In the genomic region with DNA sequence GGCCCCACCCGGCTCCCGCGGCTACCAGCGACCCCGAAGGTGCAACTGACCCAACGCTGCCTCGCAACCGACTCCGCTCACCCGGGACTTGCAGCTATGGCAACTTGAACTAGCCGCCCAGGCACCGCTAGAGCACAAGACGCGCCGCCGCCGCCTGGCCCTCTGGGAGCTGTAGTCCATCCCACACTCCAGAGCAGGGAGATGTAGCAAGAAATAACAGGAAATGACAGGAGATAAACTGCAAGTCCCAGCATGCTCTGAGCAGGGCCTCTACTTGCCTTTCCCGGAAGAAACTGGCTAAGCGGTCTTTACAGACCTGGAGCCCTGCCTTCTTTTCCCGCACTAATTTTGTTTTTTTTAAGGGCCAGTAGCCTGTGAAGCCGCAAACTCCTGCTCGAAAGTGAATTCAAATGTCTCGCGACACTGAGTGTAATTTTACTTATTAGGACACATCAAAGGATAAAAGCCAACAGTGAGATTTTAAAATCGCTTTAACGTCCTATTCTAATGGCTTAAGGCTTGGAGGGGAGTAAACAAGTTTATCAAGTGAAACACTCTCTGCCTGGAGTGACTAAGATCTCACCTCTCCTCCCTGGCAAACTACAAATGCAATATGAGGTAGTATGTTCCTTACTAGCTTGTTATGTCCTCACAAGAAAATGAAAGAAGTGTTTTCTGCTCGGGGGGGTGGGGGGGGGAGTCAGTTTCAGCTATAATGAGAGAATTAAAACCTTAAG, we compare ENCODE assay signal across 8 mouse cellular contexts. TPM values are rescaled to one million over a fixed set of nuclear protein-coding genes. Genes with fewer than 3 reads are reported as not detected.
A peak's percentile ranks its signal among the peaks of the same experiment; 100 is the strongest.
DNase-seq lines count a peak whose midpoint lies in the region; ATAC-seq lines count a peak whose summit lies in the region.

Cep128 (minus strand) TSS at position 129 of the 737 bp plus-strand sequence.
Tshr (plus strand) TSS at position 283 of the 737 bp plus-strand sequence.

- peak; percentile 97 for DNase-seq in ES-CJ7 (ENCODE audit: low read depth, low spot score)
- DNase-seq in cerebellum, adult 11 months, result peak; percentile 86
- peak; percentile 97 for DNase-seq in forebrain, embryonic 14.5 days (ENCODE audit: low spot score)
- DNase-seq in heart, postnatal 14 days, result peak; percentile 88 to 91
- DNase-seq in layer of hippocampus, adult 11-12 months (ENCODE audit: low spot score), result peak; percentile 93
- peak; percentile 93 to 95 for DNase-seq in lung, adult 18-20 months
- DNase-seq in testis, postnatal 14 days (ENCODE audit: low spot score), result peak; percentile 93

- peak within 1 kb of the TSS; percentile 56 for H3K4me3 ChIP-seq in forebrain, embryonic 14.5 days (ENCODE audit: low read depth, low read length)
- peak within 1 kb of the TSS; percentile 69 for H3K4me3 ChIP-seq in neural tube, embryonic 15.5 days (replicated peaks)

- H3K9me3 ChIP-seq in forebrain, embryonic 14.5 days (replicated peaks; ENCODE audit: control insufficient read depth, low read length), result no peaks in the 10 kb centered on the region
- no peaks in the 10 kb centered on the region for H3K9me3 ChIP-seq in neural tube, embryonic 15.5 days (replicated peaks)

- H3K27ac ChIP-seq in forebrain, embryonic 14.5 days (ENCODE audit: low read depth, low read length), result no peak within 1 kb of the TSS
- 0 out of 2 replicates have a peak within 1 kb of the TSS, but pooled peaks have one; percentile 9 for H3K27ac ChIP-seq in neural tube, embryonic 15.5 days (replicated peaks)

- peaks cover 4% of the 10 kb centered on the region; the same call in 1 of the 2 replicates for H3K4me1 ChIP-seq in forebrain, embryonic 14.5 days (ENCODE audit: control insufficient read depth, insufficient read depth, low read length)
- H3K4me1 ChIP-seq in neural tube, embryonic 15.5 days, result peaks cover 9% of the 10 kb centered on the region

- WGBS in forebrain, embryonic 14.5 days, result 1% methylated on average over 27 of the region's 27 CpGs
- 1% methylated on average over 27 of the region's 27 CpGs for WGBS in neural tube, embryonic 15.5 days

- H3K9ac ChIP-seq in forebrain, embryonic 14.5 days (ENCODE audit: low read length), result peak within 1 kb of the TSS; percentile 60
- peak within 1 kb of the TSS; percentile 51 for H3K9ac ChIP-seq in neural tube, embryonic 15.5 days (replicated peaks)

- ATAC-seq in forebrain, embryonic 14.5 days, result peak; percentile 100
- ATAC-seq in neural tube, embryonic 15.5 days (ENCODE audit: low FRiP score), result peak; percentile 100

- H3K36me3 ChIP-seq in forebrain, embryonic 14.5 days (ENCODE audit: control insufficient read depth, insufficient read depth, low read length), result no peaks in the 10 kb centered on the region
- no peaks in the 10 kb centered on the region for H3K36me3 ChIP-seq in neural tube, embryonic 15.5 days

- intact Hi-C loops in heart, postnatal 14 days (cut with DNase I), result no loop called here

- H3K4me2 ChIP-seq in forebrain, embryonic 14.5 days (ENCODE audit: low read length), result peak within 1 kb of the TSS; percentile 88
- peak within 1 kb of the TSS; percentile 93 for H3K4me2 ChIP-seq in neural tube, embryonic 15.5 days

- no peaks in the 10 kb centered on the region for H3K27me3 ChIP-seq in forebrain, embryonic 14.5 days (replicated peaks; ENCODE audit: control insufficient read depth, insufficient read depth, low read length)
- no peaks in the 10 kb centered on the region for H3K27me3 ChIP-seq in neural tube, embryonic 15.5 days (replicated peaks)

RNA-seq across cellular contexts. Expression of gene Cep128, which starts in this region (rescaled TPM):
- 5.5 and 7.3 TPM in 2 replicates for polyA plus RNA-seq in forebrain, embryonic 14.5 days (2014; fragmentation: Nextera tagmentation; extraction: Ambion mirVana)
- total RNA-seq in heart, postnatal 14 days (2021), result 1 to 10 TPM; 7.4 to 7.8 TPM
- 3.4 and 4.3 TPM in 2 replicates for polyA plus RNA-seq in neural tube, embryonic 15.5 days (2015; fragmentation: Nextera tagmentation; extraction: Ambion mirVana)

RNA-seq across cellular contexts. Expression of gene Tshr, which starts in this region (rescaled TPM):
- polyA plus RNA-seq in forebrain, embryonic 14.5 days (2014; fragmentation: Nextera tagmentation; extraction: Ambion mirVana), result 0.89 and 0.98 TPM in 2 replicates
- under 1 TPM; 0.20 to 0.53 TPM for total RNA-seq in heart, postnatal 14 days (2021)
- polyA plus RNA-seq in neural tube, embryonic 15.5 days (2015; fragmentation: Nextera tagmentation; extraction: Ambion mirVana), result 0.82 and 1.0 TPM in 2 replicates
